Mouse (Mus musculus) limb, embryonic 14.5 days (tissue): ENCODE data around the gene Snrnp40. TPM values are rescaled to one million over a fixed set of nuclear protein-coding genes. Genes with fewer than 3 reads are reported as not detected.
A peak's percentile ranks its signal among the peaks of the same experiment; 100 is the strongest.

Experiments
- ATAC-seq: fragments of 200-750 bp; cut with Nextera tagmentation; 2 replicates; pipeline ENCODE4 v1.8.0; 2017; ENCODE audit warnings: low read depth, moderate number of reproducible peaks, moderate TSS enrichment; ENCODE audit not compliant: low FRiP score
- DNase-seq: peaks from one replicate; pipeline ENCODE4 v3.0.0-alpha.2; 2015; ENCODE audit warnings: low spot score
- H3K27ac ChIP-seq: fragments of 300-500 bp; sonication (generic); replicated peaks from 2 replicates; pipeline ENCODE4 v1.5.1; 2014; ENCODE audit warnings: low read depth, mild to moderate bottlenecking, low read length, moderate library complexity, mixed read lengths
- H3K27me3 ChIP-seq: fragments of 300-500 bp; sonication (generic); 2 replicates; pipeline ENCODE4 v1.6.1; 2014; ENCODE audit warnings: low read length, mixed read lengths; ENCODE audit not compliant: control insufficient read depth, insufficient read depth
- H3K36me3 ChIP-seq: fragments of 300-500 bp; sonication (generic); 2 replicates; pipeline ENCODE4 v1.6.1; 2014; ENCODE audit warnings: mild to moderate bottlenecking, low read length, moderate library complexity, mixed read lengths; ENCODE audit not compliant: control insufficient read depth, insufficient read depth
- H3K4me1 ChIP-seq: fragments of 300-500 bp; sonication (generic); 2 replicates; pipeline ENCODE4 v1.6.1; 2014; ENCODE audit warnings: antibody characterized with exemption, low read length, mixed read lengths; ENCODE audit not compliant: control insufficient read depth, insufficient read depth
- H3K4me2 ChIP-seq: fragments of 300-500 bp; sonication (generic); replicated peaks from 2 replicates; pipeline ENCODE4 v1.6.1; 2014; ENCODE audit warnings: low read depth, mild to moderate bottlenecking, low read length, moderate library complexity; ENCODE audit not compliant: severe bottlenecking
- H3K4me3 ChIP-seq: fragments of 300-500 bp; sonication (generic); replicated peaks from 2 replicates; pipeline ENCODE4 v1.5.1; 2014; ENCODE audit warnings: low read length
- H3K9ac ChIP-seq: fragments of 300-500 bp; sonication (generic); 2 replicates; pipeline ENCODE4 v1.6.1; 2014; ENCODE audit warnings: mild to moderate bottlenecking, low read depth, low read length, moderate library complexity; ENCODE audit not compliant: severe bottlenecking
- H3K9me3 ChIP-seq: fragments of 300-500 bp; sonication (generic); 2 replicates; pipeline ENCODE4 v1.6.1; 2016; ENCODE audit warnings: low read length; ENCODE audit not compliant: control insufficient read depth
- POLR2A ChIP-seq: fragments of 200-500 bp; IDR thresholded peaks from 2 replicates; pipeline ENCODE4 v1.8.0; 2012; ENCODE audit warnings: inconsistent platforms, mild to moderate bottlenecking, moderate library complexity, borderline replicate concordance; ENCODE audit not compliant: insufficient read depth, insufficient read length; ENCODE audit errors: extremely low read depth
- WGBS: fragments of 180-500 bp; shearing (Covaris S2); extraction: QIAGEN DNeasy Blood & Tissue Kit; methylation state at CpG from one replicate; pipeline ENCODE4 v1.1.7; 2014; 5-methylcytosine and 5-hydroxymethylcytosine counted together
- polyA plus RNA-seq, 2 experiments: library from polyadenylated mRNA; depleted of rRNA in 1 of 2; stranded (reverse) in 1 of 2; unstranded in 1 of 2; fragments of >200 nt; fragmentation: Nextera tagmentation in 1 of 2; extraction: Ambion mirVana in 1 of 2; gene quantifications; 2 replicates each; pipeline versions ENCODE4 v1.2.1 to v1.2.3; 2012 to 2014

Gene Snrnp40
- polyA plus RNA-seq, 2 experiments, result 100 to 137 TPM

GRCm38 (mm10) chr4:130325446-130325845 is 34.5 kb upstream of the Snrnp40 start:
- no peak overlapping the region for H3K27ac ChIP-seq
- H3K36me3 ChIP-seq, result peaks cover 65% of the 10 kb centered on the region
- H3K9ac ChIP-seq, result no peak overlapping the region

GRCm38 (mm10) chr4:130327366-130327765 is 32.6 kb upstream of the Snrnp40 start:
- Histone ChIP-seq H3K4me2 (no peak overlapping the region), H3K4me3 (no peak overlapping the region), H3K36me3 (peaks cover 66% of the 10 kb centered on the region), H3K9me3 (no peaks in the 10 kb centered on the region), H3K27me3 (no peaks in the 10 kb centered on the region), H3K9ac (no peak overlapping the region), H3K4me1 (no peaks in the 10 kb centered on the region), H3K27ac (no peak overlapping the region)
- DNase-seq (no peak), ATAC-seq (no peak)
- WGBS, result 89% methylated on average over 9 of the region's 9 CpGs
- no peak for TF ChIP-seq POLR2A

More at GRCm38 (mm10) chr4:130325446-130325845, 34.5 kb upstream of the Snrnp40 start:
- no peak for DNase-seq
- Histone ChIP-seq H3K9me3 (no peaks in the 10 kb centered on the region), H3K4me3 (no peak overlapping the region), H3K4me2 (no peak overlapping the region), H3K4me1 (no peaks in the 10 kb centered on the region), H3K27me3 (no peaks in the 10 kb centered on the region)
- 98% methylated on average over 2 of the region's 2 CpGs for WGBS
- ATAC-seq, result no peak
- no peak for TF ChIP-seq POLR2A

- no peak overlapping the region for H3K27ac ChIP-seq
- ATAC-seq (no peak), DNase-seq (no peak)
- no peak overlapping the region for H3K4me3 ChIP-seq
- H3K9me3 ChIP-seq, result no peaks in the 10 kb centered on the region
- peaks cover 51% of the 10 kb centered on the region for H3K36me3 ChIP-seq
- no peak for TF ChIP-seq POLR2A
- H3K4me1 ChIP-seq, result no peaks in the 10 kb centered on the region
- H3K9ac ChIP-seq, result no peak overlapping the region
- H3K4me2 ChIP-seq, result no peak overlapping the region
- no peaks in the 10 kb centered on the region for H3K27me3 ChIP-seq
- WGBS, result 94% methylated on average over 5 of the region's 5 CpGs
Observed at GRCm38 (mm10) chr4:130335867-130336266, 24.1 kb upstream of the Snrnp40 start.

- no peak overlapping the region for H3K4me3 ChIP-seq
- no peak overlapping the region for H3K27ac ChIP-seq
- no peaks in the 10 kb centered on the region for H3K4me1 ChIP-seq
- H3K4me2 ChIP-seq, result no peak overlapping the region
- no peak for ATAC-seq
- no peak for TF ChIP-seq POLR2A
- peak; percentile 68 for DNase-seq
- WGBS, result 33% methylated on average over 4 of the region's 4 CpGs
- H3K9ac ChIP-seq, result no peak overlapping the region
- no peaks in the 10 kb centered on the region for H3K27me3 ChIP-seq
- H3K9me3 ChIP-seq, result no peaks in the 10 kb centered on the region
- H3K36me3 ChIP-seq, result peaks cover 34% of the 10 kb centered on the region
Observed at GRCm38 (mm10) chr4:130341691-130342090, 18.2 kb upstream of the Snrnp40 start.

- no peaks in the 10 kb centered on the region for H3K4me1 ChIP-seq
- no peak for TF ChIP-seq POLR2A
- 93% methylated on average over 6 of the region's 6 CpGs for WGBS
- DNase-seq, result no peak
- no peak overlapping the region for H3K4me3 ChIP-seq
- H3K36me3 ChIP-seq, result peaks cover 67% of the 10 kb centered on the region
- no peaks in the 10 kb centered on the region for H3K9me3 ChIP-seq
- no peak overlapping the region for H3K27ac ChIP-seq
- H3K4me2 ChIP-seq, result no peak overlapping the region
- no peak overlapping the region for H3K9ac ChIP-seq
- ATAC-seq, result no peak
- no peaks in the 10 kb centered on the region for H3K27me3 ChIP-seq
Observed at GRCm38 (mm10) chr4:130349666-130350065, 10.3 kb upstream of the Snrnp40 start.

- no peak for DNase-seq
- no peak overlapping the region for H3K27ac ChIP-seq
- 83% methylated on average over 16 of the region's 16 CpGs for WGBS
Observed at GRCm38 (mm10) chr4:130350690-130351422, 9.1 kb upstream of the Snrnp40 start.

More at GRCm38 (mm10) chr4:130350690-130351422, 9.1 kb upstream of the Snrnp40 start:
- Histone ChIP-seq H3K9ac (no peak overlapping the region), H3K27me3 (no peaks in the 10 kb centered on the region), H3K9me3 (no peaks in the 10 kb centered on the region), H3K36me3 (peaks cover 70% of the 10 kb centered on the region), H3K4me3 (no peak overlapping the region), H3K4me1 (no peaks in the 10 kb centered on the region), H3K4me2 (no peak overlapping the region)
- no peak for TF ChIP-seq POLR2A
- ATAC-seq, result no peak
